Mouse (Mus musculus): Measurements from ENCODE around the gene Rrp7a.

DNA sequence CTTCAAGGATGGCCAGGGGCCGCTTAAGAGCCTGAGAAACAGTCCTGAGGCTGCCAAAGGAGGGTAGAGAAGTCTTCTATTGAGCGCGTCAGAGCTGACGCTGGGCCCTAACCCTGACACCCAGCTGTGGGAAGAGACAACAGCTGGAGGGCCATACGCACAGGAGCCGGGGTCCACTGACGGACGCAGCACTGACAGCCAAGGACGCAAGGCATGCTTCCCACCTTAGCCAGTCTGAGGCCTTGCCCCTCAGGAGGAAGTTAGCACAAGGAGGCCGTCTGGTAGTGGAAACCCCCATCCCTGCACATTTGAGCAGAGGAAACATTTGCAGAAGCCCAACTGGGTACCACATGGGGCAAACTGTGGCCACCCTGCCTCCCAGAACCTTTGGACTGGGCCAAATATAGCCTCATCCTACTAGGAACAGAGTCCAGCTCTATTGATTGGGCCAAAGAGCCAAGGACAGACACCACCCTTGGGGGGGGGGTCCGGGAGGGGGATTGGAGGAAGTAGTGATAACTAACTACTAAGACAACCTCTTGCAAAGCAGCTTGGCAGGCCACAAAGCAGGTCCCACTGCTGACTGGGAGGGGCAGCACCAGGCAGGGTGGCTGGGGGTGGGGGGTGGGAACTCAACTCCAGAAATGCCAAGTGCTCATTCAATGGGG lies 40.4 kb upstream of the Rrp7a start:
- TF ChIP-seq CTCF (IDR thresholded peaks at IDR 0.05; ENCODE audit: extremely low read depth, insufficient read depth, low read length): no peak
- TF ChIP-seq POLR2A (IDR thresholded peaks at IDR 0.05; ENCODE audit: extremely low read depth, insufficient read depth, low read length): no peak

Data from cortical plate, adult 2 months (tissue).